Mouse (Mus musculus) kidney, adult 2 months (tissue): ENCODE measurements around the gene Rd3.

Experiments used
- CTCF ChIP-seq: fragments of 200-500 bp; conservative IDR thresholded peaks from 2 replicates; pipeline ENCODE4 v1.5.1; 2011; ENCODE audit warnings: low read depth, mild to moderate bottlenecking, control low read depth, low read length, moderate library complexity, mixed read lengths; ENCODE audit not compliant: insufficient read depth, insufficient read length
- POLR2A ChIP-seq: fragments of 200-500 bp; IDR thresholded peaks from one replicate; pipeline ENCODE4 v1.6.1; 2011; ENCODE audit warnings: low read depth, low read length, control low read depth

DNA sequence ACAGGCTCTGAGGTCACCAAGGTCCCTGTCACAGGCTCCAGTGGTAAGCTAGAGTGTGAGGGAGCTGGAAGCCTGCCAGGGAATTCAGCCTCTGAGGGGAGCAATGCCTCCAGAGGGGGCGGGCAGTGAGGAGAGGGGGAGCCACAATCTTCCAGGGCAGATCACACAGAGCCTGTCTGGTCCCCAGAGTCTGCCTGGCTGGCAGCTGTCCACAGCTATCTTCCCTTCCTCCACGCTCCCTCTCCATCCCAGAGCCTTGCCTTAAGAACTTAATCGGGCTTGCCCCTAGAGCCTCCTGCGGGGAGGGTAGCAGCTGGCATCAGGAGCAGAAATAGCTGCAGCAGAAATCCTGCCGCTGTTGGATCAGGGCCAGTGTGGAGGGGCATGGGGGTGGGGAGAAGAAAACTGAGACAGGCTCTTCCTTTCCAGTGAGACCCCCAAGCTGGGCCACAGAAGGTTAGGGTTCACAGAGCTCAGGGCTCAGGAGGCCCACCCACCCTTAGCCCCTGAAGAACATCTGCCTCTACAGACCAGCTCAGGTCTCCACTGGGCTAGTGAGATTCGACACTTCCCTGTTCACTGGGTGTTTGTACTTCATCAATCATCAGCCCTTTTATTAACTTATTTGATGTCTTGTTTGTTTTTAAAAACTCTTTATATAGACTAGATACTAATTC, 4.4 kb downstream of the Rd3 start:
- TF ChIP-seq CTCF (no peak), POLR2A (no peak)
